Mouse (Mus musculus) MEL (cell line): Measurements from ENCODE around the gene Tmem108. TPM values are rescaled to one million over a fixed set of nuclear protein-coding genes. Genes with fewer than 3 reads are reported as not detected.

Source experiments
- DNase-seq: peaks from one replicate; pipeline ENCODE4 v3.0.0; 2011; ENCODE audit warnings: low read depth, low spot score
- H3K27ac ChIP-seq: 2 replicates; pipeline ENCODE4 v1.5.1; 2012; ENCODE audit warnings: low read depth, mild to moderate bottlenecking, control low read depth, low read length, moderate library complexity; ENCODE audit not compliant: control insufficient read depth
- H3K27me3 ChIP-seq, 2 experiments: fragments of 150-350 bp in 1 of 2; sonication (generic) in 1 of 2; 2 replicates each; pipeline ENCODE4 v1.6.1; 2012; ENCODE audit warnings: low read length in 2 of 2, mild to moderate bottlenecking in 2 of 2, improper control_type of control experiment in 1 of 2, moderate library complexity in 1 of 2; ENCODE audit not compliant: insufficient read depth in 2 of 2, control insufficient read depth in 1 of 2
- H3K36me3 ChIP-seq, 2 experiments: 2 replicates each; pipeline ENCODE4 v1.6.1; 2012 to 2014; ENCODE audit warnings: low read length in 2 of 2, improper control_type of control experiment in 1 of 2, inconsistent platforms in 1 of 2, mild to moderate bottlenecking in 1 of 2; ENCODE audit not compliant: insufficient read depth in 2 of 2, control insufficient read depth in 1 of 2
- H3K4me1 ChIP-seq, 2 experiments: fragments of 150-350 bp in 1 of 2; sonication (generic) in 1 of 2; 2 replicates each; pipeline ENCODE4 v1.6.1; 2012; ENCODE audit warnings: low read length in 2 of 2, improper control_type of control experiment in 1 of 2, mild to moderate bottlenecking in 1 of 2; ENCODE audit not compliant: insufficient read depth in 2 of 2, control insufficient read depth in 1 of 2
- H3K4me3 ChIP-seq, 2 experiments: fragments of 150-350 bp in 1 of 2; sonication (generic) in 1 of 2; 2 replicates each; pipeline ENCODE4 v1.5.1; 2012; ENCODE audit warnings: low read depth in 2 of 2, low read length in 2 of 2, mild to moderate bottlenecking in 2 of 2, moderate library complexity in 2 of 2, control low read depth in 1 of 2, improper control_type of control experiment in 1 of 2; ENCODE audit not compliant: control insufficient read depth in 1 of 2, insufficient read depth in 1 of 2
- H3K79me2 ChIP-seq: 2 replicates; pipeline ENCODE4 v1.6.1; 2012; ENCODE audit warnings: mild to moderate bottlenecking, low read length, moderate library complexity; ENCODE audit not compliant: control insufficient read depth, poor library complexity, insufficient read depth
- H3K9ac ChIP-seq: 2 replicates; pipeline ENCODE4 v1.6.1; 2012; ENCODE audit warnings: low read depth, mild to moderate bottlenecking, control low read depth, low read length, moderate library complexity; ENCODE audit not compliant: control insufficient read depth, poor library complexity, severe bottlenecking
- H3K9me3 ChIP-seq: fragments of 150-350 bp; sonication (generic); replicated peaks from 2 replicates; pipeline ENCODE4 v1.6.1; 2012; ENCODE audit warnings: mild to moderate bottlenecking, low read length, improper control_type of control experiment, moderate library complexity; ENCODE audit not compliant: insufficient read depth
- CHD1 ChIP-seq: IDR thresholded peaks from 2 replicates; pipeline ENCODE4 v1.6.1; 2012; ENCODE audit warnings: low read depth, mild to moderate bottlenecking, inconsistent platforms, low read length, improper control_type of control experiment
- CHD2 ChIP-seq: IDR thresholded peaks from 2 replicates; pipeline ENCODE4 v1.6.1; 2011; ENCODE audit warnings: low read length, improper control_type of control experiment
- E2F4 ChIP-seq: IDR thresholded peaks from 2 replicates; pipeline ENCODE4 v1.6.1; 2011; ENCODE audit warnings: low read depth, low read length, improper control_type of control experiment, borderline replicate concordance
- ELF1 ChIP-seq: IDR thresholded peaks from 2 replicates; pipeline ENCODE4 v1.6.1; 2014; ENCODE audit warnings: low read depth, mild to moderate bottlenecking, inconsistent platforms, low read length, improper control_type of control experiment, moderate library complexity
- GATA1 ChIP-seq: IDR thresholded peaks from 2 replicates; pipeline ENCODE4 v1.6.1; 2011; ENCODE audit warnings: low read depth, low read length, improper control_type of control experiment
- HCFC1 ChIP-seq: IDR thresholded peaks from 2 replicates; pipeline ENCODE4 v1.6.1; 2012; ENCODE audit warnings: low read depth, mild to moderate bottlenecking, inconsistent platforms, low read length, improper control_type of control experiment, moderate library complexity
- KAT2A ChIP-seq: conservative IDR thresholded peaks from 2 replicates; pipeline ENCODE4 v1.6.1; 2012; ENCODE audit warnings: low read depth, low read length, improper control_type of control experiment, inconsistent platforms
- MAFK ChIP-seq: IDR thresholded peaks from 2 replicates; pipeline ENCODE4 v1.6.1; 2011; ENCODE audit warnings: low read depth, mild to moderate bottlenecking, low read length, improper control_type of control experiment, borderline replicate concordance
- MAX ChIP-seq: IDR thresholded peaks from 2 replicates; pipeline ENCODE4 v1.6.1; 2011; ENCODE audit warnings: low read length, improper control_type of control experiment
- MXI1 ChIP-seq: IDR thresholded peaks from 2 replicates; pipeline ENCODE4 v1.6.1; 2011; ENCODE audit warnings: mild to moderate bottlenecking, low read depth, low read length, improper control_type of control experiment
- MYB ChIP-seq: IDR thresholded peaks from 2 replicates; pipeline ENCODE4 v1.6.1; 2011; ENCODE audit warnings: mild to moderate bottlenecking, low read depth, low read length, improper control_type of control experiment
- MYC ChIP-seq: IDR thresholded peaks from 2 replicates; pipeline ENCODE4 v1.6.1; 2011; ENCODE audit warnings: low read depth, mild to moderate bottlenecking, low read length, improper control_type of control experiment, moderate library complexity
- POLR2A ChIP-seq, 2 experiments: IDR thresholded peaks; 2 replicates each; pipeline ENCODE4 v1.6.1; 2011 to 2012; ENCODE audit warnings: low read length in 2 of 2, mild to moderate bottlenecking in 2 of 2, control low read depth in 1 of 2, improper control_type of control experiment in 1 of 2, low read depth in 1 of 2, moderate library complexity in 1 of 2; ENCODE audit not compliant: control insufficient read depth in 1 of 2, insufficient read depth in 1 of 2, poor library complexity in 1 of 2
- RCOR1 ChIP-seq: IDR thresholded peaks from 2 replicates; pipeline ENCODE4 v1.6.1; 2012; ENCODE audit warnings: low read depth, mild to moderate bottlenecking, inconsistent platforms, low read length, improper control_type of control experiment
- SIN3A ChIP-seq: IDR thresholded peaks from 2 replicates; pipeline ENCODE4 v1.6.1; 2012; ENCODE audit warnings: low read length, improper control_type of control experiment, inconsistent platforms
- TAL1 ChIP-seq: IDR thresholded peaks from 2 replicates; pipeline ENCODE4 v1.6.1; 2012; ENCODE audit warnings: mild to moderate bottlenecking, inconsistent platforms, low read length, moderate library complexity, mixed read lengths
- TBP ChIP-seq: IDR thresholded peaks from 2 replicates; pipeline ENCODE4 v1.8.0; 2011; ENCODE audit warnings: low read depth, low read length, improper control_type of control experiment
- TCF12 ChIP-seq: IDR thresholded peaks from 2 replicates; pipeline ENCODE4 v1.6.1; 2014; ENCODE audit warnings: low read depth, mild to moderate bottlenecking, inconsistent platforms, low read length, improper control_type of control experiment, moderate library complexity
- UBTF ChIP-seq: IDR thresholded peaks from 2 replicates; pipeline ENCODE4 v1.6.1; 2012; ENCODE audit warnings: low read depth, mild to moderate bottlenecking, inconsistent platforms, low read length, improper control_type of control experiment, moderate library complexity, borderline replicate concordance; ENCODE audit not compliant: insufficient read depth
- USF1 ChIP-seq: IDR thresholded peaks from 2 replicates; pipeline ENCODE4 v1.6.1; 2014; ENCODE audit warnings: low read depth, mild to moderate bottlenecking, inconsistent platforms, low read length, improper control_type of control experiment, moderate library complexity
- ZMIZ1 ChIP-seq: IDR thresholded peaks from 2 replicates; pipeline ENCODE4 v1.6.1; 2012; ENCODE audit warnings: low read depth, mild to moderate bottlenecking, inconsistent platforms, low read length, improper control_type of control experiment, moderate library complexity
- polyA plus RNA-seq, 2 experiments: library from polyadenylated mRNA; stranded (reverse) in 1 of 2; unstranded in 1 of 2; fragments of >175 nt in 1 of 2; fragments of >200 nt in 1 of 2; gene quantifications; 2 replicates each; pipeline versions ENCODE4 v1.2.1 to v1.2.4; 2012; ENCODE audit warnings: low replicate concordance in 2 of 2, low read depth in 1 of 2; ENCODE audit not compliant: insufficient read length in 2 of 2, insufficient read depth in 1 of 2, missing spikeins in 1 of 2
- total RNA-seq: library from RNA; depleted of rRNA; stranded (reverse); fragments of 300-350 nt; gene quantifications from 2 replicates; pipeline ENCODE4 v1.2.3, GENCODE M21; 2012

Gene Tmem108
- total and polyA plus RNA-seq, 3 experiments, result not detected

DNA sequence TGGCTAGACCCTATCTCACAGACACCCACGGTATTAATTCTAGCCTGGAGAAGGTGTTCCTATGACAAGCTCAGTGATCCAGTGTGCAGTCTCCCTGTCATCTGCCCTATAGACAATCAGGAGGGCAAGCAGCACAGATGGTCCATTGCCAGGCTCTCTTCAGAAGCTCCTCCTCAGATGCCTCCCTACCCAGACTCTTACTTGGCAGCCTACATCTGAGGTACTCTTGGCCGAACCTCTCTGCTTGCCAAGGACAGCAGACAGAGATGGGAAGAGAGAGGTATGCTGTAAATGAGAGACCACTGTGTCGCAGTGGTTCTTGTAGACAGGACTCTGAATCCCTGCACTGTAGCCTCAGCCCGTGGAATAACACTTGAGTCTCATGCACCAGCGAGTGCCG is 181.0 kb downstream of the Tmem108 start:
- Histone ChIP-seq H3K27me3 (no peaks in the 10 kb centered on the region), H3K27ac (no peak overlapping the region)
- TF ChIP-seq CHD1, result no peak
- no peak for TF ChIP-seq KAT2A
- TF ChIP-seq MAX, result no peak
- no peak for TF ChIP-seq RCOR1
- no peak for TF ChIP-seq ELF1
- no peak for TF ChIP-seq CHD2
- no peak for TF ChIP-seq TAL1
- no peak for TF ChIP-seq MYB
- no peak for TF ChIP-seq GATA1
- no peak for TF ChIP-seq MAFK
- no peak for TF ChIP-seq ZMIZ1
- no peak for TF ChIP-seq UBTF
- no peak for TF ChIP-seq POLR2A (IDR thresholded peaks at IDR 0.05; ENCODE audit: control insufficient read depth in 1 of 2, insufficient read depth in 1 of 2, low read depth in 1 of 2, low read length in 2 of 2, poor library complexity in 1 of 2)
- TF ChIP-seq TBP, result no peak
- no peak for TF ChIP-seq E2F4
- TF ChIP-seq USF1, result no peak
- no peak for TF ChIP-seq SIN3A
- TF ChIP-seq MYC, result no peak
- no peak for TF ChIP-seq MXI1
- TF ChIP-seq, all 39 proteins: peak for 0
- H3K4me1 ChIP-seq, result no peaks in the 10 kb centered on the region
- no peak overlapping the region for H3K9ac ChIP-seq
- no peak for DNase-seq
- H3K4me3 ChIP-seq, result no peak overlapping the region
- H3K9me3 ChIP-seq, result no peaks in the 10 kb centered on the region
- no peaks in the 10 kb centered on the region for H3K79me2 ChIP-seq
- H3K36me3 ChIP-seq, result no peaks in the 10 kb centered on the region

DNA sequence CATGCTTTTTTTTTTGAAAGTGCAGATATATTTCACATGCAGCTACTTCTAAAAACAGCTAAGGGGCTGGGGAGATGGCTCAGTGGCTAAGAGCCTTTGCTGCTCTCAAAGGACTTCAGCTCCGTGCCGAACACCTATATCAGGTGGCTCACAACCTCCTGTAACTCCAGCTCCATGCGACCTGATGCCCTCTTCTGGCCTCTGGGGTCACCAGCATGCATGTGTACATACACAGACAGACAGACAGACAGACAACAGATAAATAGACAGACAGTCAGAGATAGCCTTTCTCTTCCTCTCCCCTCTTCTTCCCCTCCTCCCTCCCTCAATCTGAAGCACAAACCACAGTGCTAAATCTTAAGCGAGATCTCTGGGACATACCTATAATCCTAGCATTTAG is 181.5 kb downstream of the Tmem108 start:
- Histone ChIP-seq H3K4me1 (no peaks in the 10 kb centered on the region), H3K27ac (no peak overlapping the region), H3K79me2 (no peaks in the 10 kb centered on the region), H3K4me3 (no peak overlapping the region), H3K27me3 (no peaks in the 10 kb centered on the region), H3K9ac (no peak overlapping the region), H3K9me3 (no peaks in the 10 kb centered on the region), H3K36me3 (no peaks in the 10 kb centered on the region)
- TF ChIP-seq HCFC1 (no peak), SIN3A (no peak), CHD2 (no peak), TCF12 (no peak)
- DNase-seq, result no peak
